Mouse (Mus musculus) embryonic facial prominence, embryonic 14.5 days (tissue): Measurements from ENCODE around the gene Nup107. TPM values are rescaled to one million over a fixed set of nuclear protein-coding genes. Genes with fewer than 3 reads are reported as not detected.

ENCODE experiments used
- ATAC-seq: fragments of 200-750 bp; cut with Nextera tagmentation; 2 replicates; pipeline ENCODE4 v1.8.0; 2017; ENCODE audit warnings: low read depth, moderate number of reproducible peaks, moderate TSS enrichment
- DNase-seq: peaks from one replicate; pipeline ENCODE4 v3.0.0-alpha.2; 2015; ENCODE audit warnings: low spot score
- H3K27ac ChIP-seq: fragments of 300-500 bp; sonication (generic); replicated peaks from 2 replicates; pipeline ENCODE4 v1.5.1; 2014; ENCODE audit warnings: low read depth, mild to moderate bottlenecking, low read length, moderate library complexity
- H3K27me3 ChIP-seq: fragments of 300-500 bp; sonication (generic); replicated peaks from 2 replicates; pipeline ENCODE4 v1.6.1; 2014; ENCODE audit warnings: low read length; ENCODE audit not compliant: control insufficient read depth, insufficient read depth
- H3K36me3 ChIP-seq: fragments of 300-500 bp; sonication (generic); 2 replicates; pipeline ENCODE4 v1.6.1; 2014; ENCODE audit warnings: low read length, mixed read lengths; ENCODE audit not compliant: control insufficient read depth, insufficient read depth
- H3K4me1 ChIP-seq: fragments of 300-500 bp; sonication (generic); 2 replicates; pipeline ENCODE4 v1.6.1; 2014; ENCODE audit warnings: antibody characterized with exemption, low read length; ENCODE audit not compliant: control insufficient read depth, insufficient read depth
- H3K4me2 ChIP-seq: fragments of 300-500 bp; sonication (generic); 2 replicates; pipeline ENCODE4 v1.6.1; 2014; ENCODE audit warnings: low read depth, mild to moderate bottlenecking, low read length, moderate library complexity, mixed read lengths
- H3K4me3 ChIP-seq: fragments of 300-500 bp; sonication (generic); 2 replicates; pipeline ENCODE4 v1.5.1; 2014; ENCODE audit warnings: low read depth, mild to moderate bottlenecking, low read length
- H3K9ac ChIP-seq: fragments of 300-500 bp; sonication (generic); 2 replicates; pipeline ENCODE4 v1.6.1; 2014; ENCODE audit warnings: low read depth, mild to moderate bottlenecking, low read length, moderate library complexity, mixed read lengths
- H3K9me3 ChIP-seq: fragments of 300-500 bp; sonication (generic); 2 replicates; pipeline ENCODE4 v1.6.1; 2016; ENCODE audit warnings: low read length; ENCODE audit not compliant: control insufficient read depth
- WGBS: fragments of 180-500 bp; shearing (Covaris S2); extraction: QIAGEN DNeasy Blood & Tissue Kit; methylation state at CpG from one replicate; pipeline ENCODE4 v1.1.7; 2014; 5-methylcytosine and 5-hydroxymethylcytosine counted together
- polyA plus RNA-seq: library from polyadenylated mRNA; unstranded; fragments of >200 nt; fragmentation: Nextera tagmentation; extraction: Ambion mirVana; gene quantifications from 2 replicates; pipeline ENCODE4 v1.2.1, GENCODE M21; 2014

Nup107 gene
- polyA plus RNA-seq, 1 experiment from 2014 or later, result 50.6 TPM

DNA sequence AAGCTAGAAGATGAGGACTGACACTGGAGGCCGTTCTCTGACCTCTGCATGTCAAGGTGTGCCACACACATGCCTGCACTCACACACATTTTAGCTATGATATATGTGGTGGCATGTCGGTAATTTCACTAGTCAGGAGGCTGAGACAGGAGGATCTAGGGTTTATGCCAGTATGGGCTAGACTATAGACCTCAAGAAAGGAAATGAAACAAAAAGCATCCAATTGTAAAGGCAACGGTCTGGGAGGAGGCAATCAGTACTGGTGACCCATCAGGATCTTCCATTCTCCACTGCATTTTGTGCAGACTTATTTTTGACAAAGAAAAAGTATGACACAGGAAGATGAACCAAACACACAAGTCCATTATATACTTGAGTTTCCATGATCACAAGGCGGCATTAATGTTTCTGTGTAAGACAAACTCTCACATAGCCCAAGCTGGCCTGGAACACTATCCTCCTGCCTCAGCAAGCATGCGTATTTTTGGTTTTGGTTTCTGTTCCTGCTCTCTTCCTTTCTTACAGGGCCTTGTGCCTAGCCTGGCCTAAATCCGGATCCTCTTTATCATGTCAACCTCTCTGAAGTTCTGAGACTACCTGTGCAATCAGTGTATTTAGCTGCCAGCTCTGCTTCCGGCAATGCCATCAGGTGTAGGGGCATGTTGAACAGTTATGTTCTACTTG, 37.1 kb upstream of the Nup107 start:
- no peak overlapping the region for H3K4me3 ChIP-seq
- no peaks in the 10 kb centered on the region for H3K9me3 ChIP-seq
- H3K36me3 ChIP-seq, result no peaks in the 10 kb centered on the region
- 96% methylated on average over 7 of the region's 7 CpGs for whole genome bisulfite sequencing
- H3K4me1 ChIP-seq, result peaks cover 18% of the 10 kb centered on the region
- ATAC-seq (no peak), DNase-seq (no peak)
- H3K27ac ChIP-seq, result no peak overlapping the region
- no peak overlapping the region for H3K4me2 ChIP-seq
- H3K27me3 ChIP-seq, result no peaks in the 10 kb centered on the region
- H3K9ac ChIP-seq, result no peak overlapping the region

DNA sequence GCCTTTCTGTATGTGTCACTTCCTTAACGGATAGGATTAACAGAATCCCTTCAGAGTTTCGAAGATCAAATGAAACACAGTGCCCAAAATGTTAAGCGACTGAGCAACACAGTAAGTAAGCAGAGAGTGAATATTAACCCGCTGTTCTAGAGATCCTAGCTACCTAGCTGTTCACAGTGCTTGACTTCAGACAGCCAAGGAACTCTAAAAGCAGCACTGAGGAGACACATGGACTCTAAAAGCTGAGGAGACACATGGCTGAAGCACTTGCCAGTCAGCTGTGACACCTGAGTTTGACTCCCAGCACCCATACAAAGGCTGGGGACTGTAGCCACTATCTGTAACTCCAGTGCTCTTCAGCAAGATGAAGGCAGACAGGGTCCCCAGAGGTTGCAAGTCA, 36.5 kb upstream of the Nup107 start:
- Histone ChIP-seq H3K4me3 (no peak overlapping the region), H3K27ac (no peak overlapping the region), H3K4me1 (peaks cover 18% of the 10 kb centered on the region), H3K36me3 (no peaks in the 10 kb centered on the region; the same call in 1 of the 2 replicates), H3K9me3 (no peaks in the 10 kb centered on the region), H3K9ac (no peak overlapping the region), H3K27me3 (no peaks in the 10 kb centered on the region), H3K4me2 (no peak overlapping the region)
- WGBS, result 72% methylated on average over 4 of the region's 4 CpGs
- no peak for DNase-seq
- no peak for ATAC-seq

DNA sequence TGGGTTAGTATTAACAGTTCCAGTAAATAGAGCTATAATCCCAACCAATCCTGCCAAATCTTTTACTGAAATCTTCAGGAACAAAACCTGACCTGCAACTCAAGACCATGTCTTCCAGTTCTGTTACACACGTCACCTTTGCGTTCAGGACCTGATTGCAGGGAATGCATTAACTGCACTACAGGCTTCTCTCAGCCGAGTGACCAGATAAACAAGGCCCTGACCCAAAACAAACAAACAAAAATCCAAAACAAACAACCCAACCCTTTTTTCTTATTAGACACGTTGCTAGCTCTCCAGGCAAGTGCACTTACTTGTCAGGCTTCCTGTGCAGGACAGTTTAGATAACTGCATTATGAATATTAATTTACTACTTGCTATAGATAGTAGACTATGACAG, 36.0 kb upstream of the Nup107 start:
- H3K9ac ChIP-seq, result no peak overlapping the region
- no peak overlapping the region for H3K27ac ChIP-seq
- no peak overlapping the region for H3K4me2 ChIP-seq
- DNase-seq, result no peak
- 61% methylated on average over 4 of the region's 4 CpGs for WGBS
- ATAC-seq, result no peak
- peaks cover 3% of the 10 kb centered on the region for H3K36me3 ChIP-seq
- H3K9me3 ChIP-seq, result no peaks in the 10 kb centered on the region
- peaks cover 18% of the 10 kb centered on the region for H3K4me1 ChIP-seq
- no peaks in the 10 kb centered on the region for H3K27me3 ChIP-seq
- no peak overlapping the region for H3K4me3 ChIP-seq

DNA sequence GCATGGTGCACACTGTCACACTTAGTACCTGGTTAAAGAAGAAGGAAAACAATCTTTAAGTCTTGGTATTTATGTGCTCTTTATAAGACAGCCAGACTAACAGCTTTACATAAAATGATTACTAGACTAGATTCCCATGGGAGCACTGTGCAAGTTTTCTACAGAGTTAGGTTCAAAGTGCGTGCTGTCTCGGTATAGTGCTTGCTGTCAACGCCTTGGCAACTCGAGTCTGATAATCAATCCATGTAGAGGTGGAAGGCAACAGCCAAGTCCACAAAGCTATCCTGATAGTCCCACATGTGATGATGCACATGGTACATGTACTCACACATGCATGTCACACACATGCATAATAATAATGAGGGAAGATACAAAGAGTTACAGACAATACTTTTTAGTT, 32.1 kb upstream of the Nup107 start:
- Histone ChIP-seq H3K9ac (no peak overlapping the region), H3K27ac (no peak overlapping the region), H3K4me1 (peaks cover 18% of the 10 kb centered on the region), H3K36me3 (peaks cover 38% of the 10 kb centered on the region), H3K27me3 (no peaks in the 10 kb centered on the region), H3K4me3 (no peak overlapping the region), H3K4me2 (no peak overlapping the region), H3K9me3 (no peaks in the 10 kb centered on the region)
- DNase-seq (no peak), ATAC-seq (no peak)
- 75% methylated on average over 4 of the region's 4 CpGs for WGBS

DNA sequence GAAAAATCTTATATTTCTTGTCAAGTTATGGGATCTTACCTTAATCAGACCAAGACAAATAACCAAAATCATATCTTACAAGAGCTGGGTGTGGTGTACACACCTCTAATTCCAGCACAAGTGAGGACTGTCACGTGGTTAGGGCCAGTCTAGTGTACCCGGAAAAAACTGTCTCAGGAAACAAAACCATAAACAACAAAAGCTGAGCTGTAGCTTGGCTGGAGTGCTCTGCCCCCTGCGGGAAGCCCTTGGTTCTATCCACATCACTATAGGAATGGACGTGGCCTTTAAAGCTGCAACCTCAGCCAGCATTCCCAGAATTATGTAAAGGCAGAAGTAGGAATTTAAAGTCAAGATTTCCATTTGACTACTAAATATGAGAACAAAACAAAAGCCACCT, 31.6 kb upstream of the Nup107 start:
- Histone ChIP-seq H3K4me3 (no peak overlapping the region), H3K36me3 (peaks cover 44% of the 10 kb centered on the region), H3K27ac (no peak overlapping the region), H3K4me1 (peaks cover 17% of the 10 kb centered on the region), H3K9ac (no peak overlapping the region), H3K9me3 (no peaks in the 10 kb centered on the region), H3K4me2 (no peak overlapping the region), H3K27me3 (no peaks in the 10 kb centered on the region)
- DNase-seq (no peak), ATAC-seq (no peak)
- WGBS, result 72% methylated on average over 4 of the region's 4 CpGs

DNA sequence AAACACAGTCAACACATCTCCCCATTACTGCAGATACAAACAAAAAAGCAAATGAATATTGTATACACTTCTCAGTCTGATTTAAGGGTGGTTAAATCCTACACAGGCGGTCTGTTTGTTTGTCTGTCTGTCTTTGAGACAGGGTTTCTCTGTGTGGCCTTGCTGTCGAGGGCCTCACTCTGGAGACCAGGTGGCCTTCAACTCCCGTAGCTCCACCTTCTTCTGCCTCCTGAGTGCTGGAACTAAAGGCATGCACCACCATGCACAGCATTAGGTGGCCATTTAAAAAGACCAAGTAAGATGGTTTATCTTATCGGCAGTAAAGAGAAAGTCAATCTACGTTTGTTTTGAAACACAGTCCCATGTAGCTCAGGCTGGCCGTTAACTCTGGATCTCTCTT, 30.8 kb upstream of the Nup107 start:
- Histone ChIP-seq H3K9ac (no peak overlapping the region), H3K4me2 (no peak overlapping the region), H3K4me3 (no peak overlapping the region), H3K27me3 (no peaks in the 10 kb centered on the region), H3K27ac (no peak overlapping the region), H3K9me3 (no peaks in the 10 kb centered on the region), H3K36me3 (peaks cover 52% of the 10 kb centered on the region), H3K4me1 (peaks cover 11% of the 10 kb centered on the region)
- ATAC-seq (no peak), DNase-seq (no peak)
- 83% methylated on average over 6 of the region's 6 CpGs for WGBS

DNA sequence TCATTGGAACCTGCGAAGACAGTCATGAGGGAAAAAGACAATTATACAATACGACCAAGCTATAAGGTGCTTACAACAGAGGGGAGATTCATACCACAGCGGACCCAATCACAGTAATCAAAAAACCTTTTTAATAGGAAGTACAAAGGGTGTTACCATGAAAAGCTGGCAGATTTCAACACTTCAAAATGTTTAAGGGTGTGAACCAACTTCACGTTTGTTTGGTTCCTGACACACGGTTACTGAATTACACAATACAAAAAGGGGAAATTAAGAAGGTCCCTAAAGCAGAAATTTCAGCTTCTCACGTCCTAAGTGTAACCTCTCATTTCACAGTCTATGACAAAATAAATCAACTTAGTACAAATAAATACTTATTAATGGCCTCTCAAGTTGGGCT, 26.1 kb upstream of the Nup107 start:
- ATAC-seq, result no peak
- H3K4me3 ChIP-seq, result no peak overlapping the region
- H3K36me3 ChIP-seq, result peaks cover 90% of the 10 kb centered on the region
- H3K27me3 ChIP-seq, result no peaks in the 10 kb centered on the region
- H3K27ac ChIP-seq, result no peak overlapping the region
- no peak overlapping the region for H3K4me2 ChIP-seq
- no peak overlapping the region for H3K9ac ChIP-seq
- no peaks in the 10 kb centered on the region for H3K9me3 ChIP-seq
- no peaks in the 10 kb centered on the region for H3K4me1 ChIP-seq
- 92% methylated on average over 6 of the region's 6 CpGs for WGBS
- DNase-seq, result no peak

DNA sequence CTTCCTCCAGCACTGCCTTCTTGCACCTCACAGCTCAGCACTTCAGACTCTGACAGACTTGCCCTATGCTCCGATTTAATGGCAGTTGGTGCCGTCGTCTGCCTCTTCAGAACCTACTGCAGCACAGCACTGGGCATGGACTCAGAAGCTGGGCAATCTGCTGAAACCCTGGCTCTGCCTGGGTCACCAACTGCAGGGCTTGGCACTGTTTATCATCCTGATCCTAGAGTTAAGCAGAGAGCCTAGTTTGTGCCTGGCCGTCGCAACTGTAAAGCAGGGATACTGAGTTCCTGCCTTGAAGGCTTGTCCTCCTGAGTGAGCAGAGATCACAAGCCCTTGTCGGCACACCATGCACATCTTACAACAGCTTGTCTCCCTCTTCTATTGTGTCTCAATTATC, 24.2 kb upstream of the Nup107 start:
- Histone ChIP-seq H3K36me3 (peaks cover 91% of the 10 kb centered on the region), H3K27me3 (no peaks in the 10 kb centered on the region), H3K4me1 (no peaks in the 10 kb centered on the region), H3K4me2 (no peak overlapping the region), H3K9ac (no peak overlapping the region), H3K27ac (no peak overlapping the region), H3K4me3 (no peak overlapping the region), H3K9me3 (no peaks in the 10 kb centered on the region)
- 92% methylated on average over 6 of the region's 6 CpGs for WGBS
- DNase-seq, result no peak
- ATAC-seq, result no peak

DNA sequence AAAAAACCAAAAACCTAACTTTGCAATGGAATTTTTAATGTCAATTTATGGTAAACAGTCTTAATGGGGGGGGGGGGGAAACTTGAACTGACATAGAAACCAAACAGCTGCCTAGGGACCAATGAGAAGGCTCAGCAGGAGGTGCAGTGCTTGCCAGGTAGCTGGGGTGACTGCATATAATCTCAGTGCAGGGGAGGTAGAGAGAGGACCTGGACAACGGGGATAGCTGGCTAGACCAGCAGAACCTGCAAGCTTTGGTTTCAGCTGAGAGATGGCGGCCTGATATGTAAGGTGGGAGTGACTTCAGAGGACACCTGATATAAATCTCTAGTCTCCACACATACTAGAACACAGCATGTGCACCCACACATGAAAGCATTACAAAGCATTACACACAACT, 20.0 kb upstream of the Nup107 start:
- 100% methylated on average over 2 of the region's 2 CpGs for WGBS
- H3K9me3 ChIP-seq, result no peaks in the 10 kb centered on the region
- ATAC-seq (no peak), DNase-seq (no peak)
- no peak overlapping the region for H3K27ac ChIP-seq
- no peak overlapping the region for H3K4me3 ChIP-seq
- no peak overlapping the region for H3K9ac ChIP-seq
- peaks cover 50% of the 10 kb centered on the region for H3K36me3 ChIP-seq
- H3K4me2 ChIP-seq, result no peak overlapping the region
- no peaks in the 10 kb centered on the region for H3K4me1 ChIP-seq
- no peaks in the 10 kb centered on the region for H3K27me3 ChIP-seq
